Mouse (Mus musculus) ES-E14 (cell line): ENCODE measurements around the gene Olfr1054. TPM values are rescaled to one million over a fixed set of nuclear protein-coding genes. Genes with fewer than 3 reads are reported as not detected.
"Not testable (repeated sequence)": the region's sequence is repeated elsewhere in the genome, so short reads cannot be mapped to it uniquely, and the experiment has no call there.

Experiments
- DNase-seq: peaks from one replicate; pipeline ENCODE4 v3.0.0-alpha.2; 2013; ENCODE audit warnings: low read depth, low spot score
- H3K27ac ChIP-seq: 2 replicates; pipeline ENCODE4 v1.5.1; 2012; ENCODE audit warnings: low read depth, mild to moderate bottlenecking, low read length, moderate library complexity, mixed read lengths; ENCODE audit not compliant: poor library complexity, insufficient read depth, severe bottlenecking
- H3K36me3 ChIP-seq: 2 replicates; pipeline ENCODE4 v1.6.1; 2012; ENCODE audit warnings: mild to moderate bottlenecking, low read length, moderate library complexity, mixed read lengths; ENCODE audit not compliant: control insufficient read depth, poor library complexity, insufficient read depth, severe bottlenecking
- H3K4me1 ChIP-seq, 2 experiments: fragments of 150-350 bp in 1 of 2; sonication (generic) in 1 of 2; 2 replicates each; pipeline ENCODE4 v1.6.1; 2012; ENCODE audit warnings: low read length in 2 of 2, mild to moderate bottlenecking in 1 of 2, mixed read lengths in 1 of 2; ENCODE audit not compliant: control insufficient read depth in 2 of 2, insufficient read depth in 2 of 2, poor library complexity in 1 of 2
- H3K4me3 ChIP-seq, 2 experiments: fragments of 150-350 bp in 1 of 2; sonication (generic) in 1 of 2; 2 replicates each; pipeline ENCODE4 v1.5.1; 2012; ENCODE audit warnings: low read length in 2 of 2, low read depth in 1 of 2, mild to moderate bottlenecking in 1 of 2, mixed read lengths in 1 of 2; ENCODE audit not compliant: insufficient read depth in 1 of 2, poor library complexity in 1 of 2, severe bottlenecking in 1 of 2
- H3K9ac ChIP-seq: 2 replicates; pipeline ENCODE4 v1.6.1; 2012; ENCODE audit warnings: low read depth, mild to moderate bottlenecking, low read length, mixed read lengths; ENCODE audit not compliant: poor library complexity, insufficient read depth, severe bottlenecking
- H3K9me3 ChIP-seq: fragments of 150-350 bp; sonication (generic); 2 replicates; pipeline ENCODE4 v1.6.1; 2012; ENCODE audit warnings: low read depth, mild to moderate bottlenecking, low read length; ENCODE audit not compliant: control insufficient read depth, insufficient read depth
- CHD2 ChIP-seq: IDR thresholded peaks from 2 replicates; pipeline ENCODE4 v1.6.1; 2014; ENCODE audit warnings: mild to moderate bottlenecking, low read depth, low read length, inconsistent platforms
- HCFC1 ChIP-seq: IDR thresholded peaks from 2 replicates; pipeline ENCODE4 v1.6.1; 2012; ENCODE audit warnings: low read length, inconsistent platforms, borderline replicate concordance; ENCODE audit not compliant: insufficient read depth
- MAFK ChIP-seq: IDR thresholded peaks from 2 replicates; pipeline ENCODE4 v1.6.1; 2014; ENCODE audit warnings: mild to moderate bottlenecking, low read depth, low read length, inconsistent platforms; ENCODE audit not compliant: insufficient read depth
- ZC3H11A ChIP-seq: IDR thresholded peaks from 2 replicates; pipeline ENCODE4 v1.6.1; 2012; ENCODE audit warnings: low read depth, mild to moderate bottlenecking, inconsistent platforms, low read length, borderline replicate concordance
- ZNF384 ChIP-seq: IDR thresholded peaks from 2 replicates; pipeline ENCODE4 v1.6.1; 2012; ENCODE audit warnings: low read depth, low read length, inconsistent platforms
- in situ Hi-C, 2 experiments: fragments of 600-800 bp; cut with MboI; formaldehyde crosslinking; loops; one replicate each; pipeline ENCODE4 v1.15.1; 2025; ENCODE audit warnings: low sequenced_read_pairs in 2 of 2, inconsistent platforms in 1 of 2; ENCODE audit not compliant: unreplicated experiment in 2 of 2
- total RNA-seq: library from RNA; depleted of rRNA; stranded (reverse); fragments of 300-350 nt; gene quantifications from 2 replicates; pipeline ENCODE4 v1.2.3, GENCODE M21; 2012; rRNA removed

Olfr1054 gene
- total RNA-seq, result not detected in 2 replicates

- Histone ChIP-seq H3K9me3 (peaks cover 4% of the 10 kb centered on the region; the same call in 1 of the 2 replicates), H3K27ac (no peak within 1 kb of the TSS), H3K9ac (no peak within 1 kb of the TSS), H3K4me3 (no peak within 1 kb of the TSS), H3K36me3 (no peaks in the 10 kb centered on the region), H3K4me1 (no peaks in the 10 kb centered on the region)
- DNase-seq, result no peak
- in situ Hi-C loops, result no loop called here
- TF ChIP-seq CHD2 (no peak), ZNF384 (no peak), HCFC1 (no peak), MAFK (no peak), ZC3H11A (no peak)
These were observed at the start of gene Olfr1054 for GRCm38 (mm10) chr2:86335333-86335732. Gene Olfr1054, minus strand, starts transcription at chr2:86335433.

GRCm38 (mm10) chr2:86378293-86378692 lies 43.1 kb upstream of the Olfr1054 start, which contains the start of gene Olfr1057:
Gene Olfr1057, minus strand, starts transcription at chr2:86378393.
- no peak within 1 kb of the TSS for H3K9ac ChIP-seq
- no peaks in the 10 kb centered on the region for H3K36me3 ChIP-seq
- H3K27ac ChIP-seq, result no peak within 1 kb of the TSS
- no peak within 1 kb of the TSS for H3K4me3 ChIP-seq
- no peaks in the 10 kb centered on the region for H3K4me1 ChIP-seq
- in situ Hi-C loops, result no loop called here
- TF ChIP-seq ZNF384 (no peak), ZC3H11A (no peak), HCFC1 (no peak), MAFK (no peak), CHD2 (no peak)
- H3K9me3 ChIP-seq, result no peaks in the 10 kb centered on the region
- DNase-seq, result no peak

GRCm38 (mm10) chr2:86366342-86366741 lies 31.1 kb upstream of the Olfr1054 start:
- H3K36me3 ChIP-seq, in situ Hi-C loops, H3K4me1 ChIP-seq, H3K27ac ChIP-seq, H3K9me3 ChIP-seq, H3K4me3 ChIP-seq, H3K9ac ChIP-seq: not testable (repeated sequence)
- peak; percentile 29 for DNase-seq
- TF ChIP-seq ZNF384, result 0 out of 2 replicates have a peak, but pooled peaks have one; percentile 46

GRCm38 (mm10) chr2:86362369-86362768 lies 27.1 kb upstream of the Olfr1054 start, which contains the start of gene Olfr1056:
Gene Olfr1056, minus strand, starts transcription at chr2:86362469.
- no peaks in the 10 kb centered on the region for H3K36me3 ChIP-seq

GRCm38 (mm10) chr2:86351751-86352150 lies 16.5 kb upstream of the Olfr1054 start:
- in situ Hi-C loops, DNase-seq: not testable (repeated sequence)

More at GRCm38 (mm10) chr2:86362369-86362768, 27.1 kb upstream of the Olfr1054 start, which contains the start of gene Olfr1056:
- no peak for DNase-seq
- no peak within 1 kb of the TSS for H3K27ac ChIP-seq
- peaks cover 0 to 7% of the 10 kb centered on the region in 2 experiments; a peak in 1 of 4 replicates for H3K4me1 ChIP-seq
- H3K4me3 ChIP-seq, result no peak within 1 kb of the TSS
- no peaks in the 10 kb centered on the region for H3K9me3 ChIP-seq
- in situ Hi-C loops, result no loop called here
- no peak within 1 kb of the TSS for H3K9ac ChIP-seq
- TF ChIP-seq ZC3H11A (no peak), CHD2 (no peak), HCFC1 (no peak), MAFK (no peak), ZNF384 (no peak)

More at GRCm38 (mm10) chr2:86351751-86352150, 16.5 kb upstream of the Olfr1054 start:
- not testable (repeated sequence) for H3K4me3 ChIP-seq, H3K27ac ChIP-seq, H3K9me3 ChIP-seq, H3K4me1 ChIP-seq, H3K36me3 ChIP-seq, H3K9ac ChIP-seq
